Mouse (Mus musculus): ENCODE data around the gene Cntn3.

Gene Cntn3

DNA sequence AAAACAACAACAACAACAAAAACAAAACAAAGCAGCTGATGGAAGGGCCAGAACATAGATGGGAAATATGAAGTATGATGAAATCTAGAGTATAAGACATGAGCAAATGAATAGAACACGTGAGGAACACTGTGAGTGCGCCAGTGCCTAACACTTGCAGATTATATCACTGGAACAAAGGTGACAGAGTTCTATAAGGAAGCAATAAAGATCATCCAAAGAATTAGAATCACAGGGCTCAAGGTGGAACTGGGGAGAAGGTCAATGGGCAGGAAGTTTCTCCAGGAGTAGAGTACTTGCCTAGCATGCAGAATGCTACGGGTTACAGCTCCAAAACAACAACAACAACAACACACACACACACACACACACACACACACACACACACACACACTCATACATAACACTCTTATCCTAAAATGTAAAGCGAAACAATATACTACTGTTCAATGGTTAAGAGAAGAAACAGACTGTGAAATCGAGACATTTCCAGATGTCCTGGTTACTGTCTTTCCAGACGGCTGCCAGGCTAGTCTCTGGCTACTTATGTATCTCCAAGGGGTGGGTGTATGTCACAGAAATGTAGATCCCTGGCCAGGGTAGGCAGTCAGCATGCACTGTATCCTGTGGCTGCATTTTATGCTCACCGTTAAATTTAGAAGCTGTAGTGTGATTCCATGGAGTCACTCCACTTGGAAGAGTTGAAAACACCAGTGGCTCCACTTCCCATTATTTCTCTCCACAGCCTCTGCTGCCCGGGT is 94.4 kb downstream of the Cntn3 start:
- no peak for DNase-seq

DNA sequence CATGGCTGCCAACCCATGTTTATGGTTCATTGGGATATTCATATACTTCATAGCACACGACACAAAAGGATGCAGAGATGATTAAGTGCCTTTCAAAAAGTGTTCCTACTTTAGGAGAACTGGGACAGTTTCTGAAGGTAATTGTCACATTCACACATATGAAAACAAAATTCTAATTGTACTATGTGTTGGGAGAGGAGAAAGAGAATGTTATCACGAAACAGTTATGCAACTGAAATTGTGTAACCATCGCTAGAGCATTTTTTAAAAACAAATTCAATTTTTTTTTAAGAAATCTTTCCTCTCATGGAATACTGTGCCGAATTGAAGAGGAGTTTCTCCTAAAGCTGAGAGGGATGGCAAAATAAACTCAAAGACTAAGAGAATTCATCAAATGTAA is 134.5 kb downstream of the Cntn3 start:
- no peak for DNase-seq

DNA sequence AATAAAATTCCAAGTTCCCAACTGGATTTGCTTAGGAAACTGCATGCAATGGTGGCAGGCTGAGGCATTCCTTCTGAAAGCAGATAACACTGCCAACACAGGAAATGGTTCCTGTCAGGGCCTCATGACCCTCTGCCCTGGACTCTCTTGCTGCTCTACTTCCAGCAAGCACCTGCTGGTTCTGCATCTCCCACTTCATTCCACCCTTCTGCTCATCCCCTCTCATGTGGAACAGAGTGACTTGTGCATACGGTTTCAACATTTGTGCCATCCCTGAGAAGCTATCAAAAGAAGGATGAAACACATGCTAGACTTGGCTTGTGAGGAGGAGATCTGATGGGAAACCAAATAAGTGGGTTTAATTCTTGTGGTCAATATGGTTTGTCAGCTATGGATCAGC is 145.4 kb downstream of the Cntn3 start:
- peak; percentile 14 to 31 for DNase-seq

GRCm38 (mm10) chr6:102421781-102422180 is 151.1 kb downstream of the Cntn3 start:
- DNase-seq: no peak

GRCm38 (mm10) chr6:102388590-102388989 is 184.3 kb downstream of the Cntn3 start:
- DNase-seq: no peak

GRCm38 (mm10) chr6:102372112-102372511 is 200.8 kb downstream of the Cntn3 start:
- no peak for DNase-seq

GRCm38 (mm10) chr6:102363880-102364279 is 209.0 kb downstream of the Cntn3 start:
- DNase-seq: no peak

GRCm38 (mm10) chr6:102363291-102363832 is 209.5 kb downstream of the Cntn3 start:
- DNase-seq: peak; percentile 7 to 35

DNA sequence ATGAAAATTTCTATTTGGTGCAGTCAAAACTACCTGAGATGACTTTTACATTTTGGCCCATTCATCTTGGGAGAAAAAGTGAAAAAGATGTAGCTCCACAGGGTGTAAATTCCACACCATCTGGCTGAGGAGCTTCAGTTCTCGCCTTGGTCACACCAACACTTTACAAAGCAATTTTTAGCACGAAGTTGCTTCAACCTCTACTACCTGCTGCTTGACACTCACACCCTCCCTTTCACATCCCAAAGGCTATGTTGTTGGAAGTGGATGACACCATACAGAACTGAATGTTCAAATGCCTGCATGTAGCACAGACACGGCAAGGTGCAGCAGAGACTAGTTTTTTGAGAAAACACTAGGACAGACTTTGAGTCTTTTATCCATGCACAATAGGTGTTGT is 240.8 kb downstream of the Cntn3 start:
- no peak for DNase-seq

- no peak for DNase-seq
Measured at GRCm38 (mm10) chr6:102326711-102327110, 246.2 kb downstream of the Cntn3 start.

- no peak for DNase-seq
Measured at GRCm38 (mm10) chr6:102322614-102323284, 250.2 kb downstream of the Cntn3 start.

DNA sequence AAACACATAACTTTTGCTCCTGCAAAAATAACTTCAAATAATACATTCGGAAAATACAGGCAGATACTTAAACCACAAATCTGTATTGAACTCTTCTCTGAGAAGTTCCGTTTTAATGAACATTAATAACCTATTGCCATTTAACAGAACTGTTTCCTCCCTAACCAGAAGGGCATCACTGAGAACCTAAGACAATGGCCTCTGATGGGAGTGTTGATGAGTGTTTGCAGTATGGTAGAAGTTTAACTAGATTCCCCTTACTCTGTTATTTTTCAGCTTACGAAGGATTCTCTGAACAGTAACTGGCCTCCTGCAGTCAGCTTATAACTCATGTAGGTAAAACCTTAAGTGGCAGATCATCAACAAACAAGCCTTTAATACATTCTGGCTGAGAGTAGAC is 253.1 kb downstream of the Cntn3 start:
- DNase-seq: no peak

DNA sequence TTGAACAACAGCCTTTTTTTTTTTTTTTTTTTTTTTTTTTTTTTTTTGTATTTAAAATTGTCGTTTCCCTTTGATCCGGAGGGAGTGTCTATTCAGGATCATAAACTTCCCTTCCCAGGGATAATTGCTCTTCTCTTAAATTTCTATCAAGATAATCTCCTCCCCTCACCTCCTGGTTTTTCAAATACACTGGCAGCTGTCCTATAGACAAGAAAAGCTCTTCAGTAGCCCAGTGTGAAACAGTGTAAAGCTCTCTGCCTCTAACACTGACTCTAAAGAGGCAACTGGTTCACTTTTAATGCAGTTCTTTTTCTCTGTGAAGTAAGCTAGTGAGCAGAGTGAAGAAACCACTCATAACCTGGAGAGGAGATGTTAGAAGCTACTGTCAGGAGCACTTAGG is 290.0 kb downstream of the Cntn3 start:
- DNase-seq: no peak

GRCm38 (mm10) chr6:102231015-102231414 is 341.9 kb downstream of the Cntn3 start:
- DNase-seq: no peak

DNA sequence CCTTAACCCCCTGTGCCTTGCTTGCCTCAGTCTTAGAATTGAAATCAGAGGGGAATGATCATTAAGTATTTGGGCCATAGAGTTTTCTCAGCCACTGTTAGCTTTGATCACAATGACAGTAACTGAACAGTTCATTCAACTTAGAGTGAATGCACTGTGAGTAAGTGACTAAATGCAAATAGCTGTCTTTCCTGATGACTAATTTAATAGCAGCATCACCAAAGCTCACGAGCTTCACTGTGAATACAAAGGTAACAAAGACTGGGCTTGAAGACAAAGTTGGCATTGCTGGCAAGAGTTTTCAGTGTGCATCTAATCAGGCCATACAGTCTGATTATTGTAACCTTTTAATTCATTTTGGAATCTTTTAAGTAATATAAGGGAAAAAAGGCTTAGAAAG is 386.6 kb downstream of the Cntn3 start:
- DNase-seq: no peak

- peak; percentile 30 to 60 for DNase-seq
Measured at GRCm38 (mm10) chr6:102170913-102171312, 402.0 kb downstream of the Cntn3 start.

- DNase-seq: no peak
Measured at GRCm38 (mm10) chr6:102161186-102161585, 411.7 kb downstream of the Cntn3 start.

DNA sequence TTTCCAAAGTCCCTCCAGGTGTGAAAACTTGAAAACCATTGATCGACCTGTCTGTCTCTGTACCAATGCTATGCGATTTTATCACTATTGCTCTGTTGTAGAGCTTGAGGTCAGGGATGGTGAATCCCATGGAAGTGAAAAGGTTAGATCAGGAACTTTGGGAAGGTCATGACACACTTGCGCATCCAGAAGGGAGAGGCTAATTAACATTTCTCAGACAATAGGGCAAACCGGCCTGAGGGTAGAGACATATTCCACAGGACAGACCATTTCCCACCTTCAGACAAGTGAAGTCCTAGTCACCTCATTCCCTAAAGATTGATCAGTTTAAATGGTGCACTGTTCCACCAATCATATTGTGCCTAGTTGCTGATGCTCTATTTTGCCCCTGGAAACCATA is 451.2 kb downstream of the Cntn3 start:
- DNase-seq: no peak

DNA sequence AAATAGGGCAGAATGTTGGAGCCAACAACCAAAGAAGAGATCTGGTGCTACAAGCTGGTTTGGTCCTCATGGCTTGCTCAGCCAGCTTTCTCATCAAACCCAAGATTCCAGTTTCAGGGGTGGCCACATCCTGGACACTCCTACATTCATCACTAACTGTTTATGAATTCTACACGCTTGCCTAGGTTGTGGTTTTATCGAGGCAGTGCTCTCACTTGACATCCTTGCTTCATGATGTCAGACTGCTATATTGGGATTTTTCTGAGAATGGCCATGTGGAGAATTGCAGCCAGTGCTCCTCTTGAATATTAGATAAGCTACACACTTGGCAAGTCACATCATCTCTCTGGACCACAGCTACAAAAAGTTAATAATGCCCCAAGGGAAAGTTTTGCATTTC is 452.9 kb downstream of the Cntn3 start:
- DNase-seq: no peak

DNA sequence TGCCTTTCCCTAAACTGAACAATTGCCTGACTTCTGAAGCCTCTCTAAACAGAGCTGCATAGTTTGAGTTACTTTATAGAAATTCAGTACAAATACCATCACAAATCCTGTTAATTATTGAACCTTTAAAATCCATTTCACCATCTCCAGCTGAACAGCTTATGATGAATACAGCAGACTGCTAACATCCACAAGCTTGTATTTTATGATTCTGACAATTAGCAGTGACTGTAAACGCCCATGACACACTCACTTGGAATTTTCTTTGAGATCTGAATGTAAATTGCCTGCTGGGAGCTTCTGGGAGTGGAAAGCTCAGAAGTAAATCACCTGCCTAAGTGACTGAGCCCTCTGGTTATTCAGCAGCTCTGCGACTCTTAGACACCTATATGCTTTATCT is 459.3 kb downstream of the Cntn3 start:
- no peak for DNase-seq

Measured in cerebellum, postnatal 14 days (tissue).